Mouse (Mus musculus): ENCODE data around the gene Abcc10.

Gene Abcc10

DNA sequence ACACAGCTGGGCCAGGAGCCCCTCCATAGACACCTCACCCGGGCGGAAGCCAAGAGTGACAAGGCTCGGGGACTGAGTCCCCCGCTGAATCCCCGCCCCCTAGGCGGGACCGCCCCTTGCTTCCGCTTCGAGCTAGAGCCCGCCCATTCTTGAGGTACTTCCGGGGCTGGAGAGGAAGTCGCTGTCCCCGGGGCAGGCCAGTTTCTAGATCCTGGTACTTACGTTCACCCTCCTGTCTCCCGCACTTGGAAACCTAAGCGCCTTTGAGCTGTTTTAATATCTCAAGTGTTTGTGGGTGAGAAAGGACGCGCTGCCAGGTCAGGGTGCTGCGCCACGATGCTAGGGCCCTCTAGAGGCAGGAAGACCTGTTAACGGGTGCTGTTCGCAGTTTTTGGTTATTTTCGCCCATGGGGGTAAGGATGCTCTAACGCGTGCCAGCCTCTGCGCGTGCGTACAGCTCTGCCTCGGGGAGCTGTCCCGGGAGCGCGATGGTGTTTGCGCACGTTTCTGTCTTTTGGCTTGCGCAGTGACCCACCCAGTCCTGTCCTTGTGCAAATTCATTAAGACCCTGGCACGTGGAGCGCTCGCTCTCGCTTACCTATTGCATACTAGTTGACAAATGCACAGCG, at the start of gene Abcc10:
Gene Abcc10 (minus strand): TSS at position 447 of the 629 bp plus-strand sequence.
- DNase-seq (ENCODE audit: extremely low read depth, low read depth): peak; percentile 94

DNA sequence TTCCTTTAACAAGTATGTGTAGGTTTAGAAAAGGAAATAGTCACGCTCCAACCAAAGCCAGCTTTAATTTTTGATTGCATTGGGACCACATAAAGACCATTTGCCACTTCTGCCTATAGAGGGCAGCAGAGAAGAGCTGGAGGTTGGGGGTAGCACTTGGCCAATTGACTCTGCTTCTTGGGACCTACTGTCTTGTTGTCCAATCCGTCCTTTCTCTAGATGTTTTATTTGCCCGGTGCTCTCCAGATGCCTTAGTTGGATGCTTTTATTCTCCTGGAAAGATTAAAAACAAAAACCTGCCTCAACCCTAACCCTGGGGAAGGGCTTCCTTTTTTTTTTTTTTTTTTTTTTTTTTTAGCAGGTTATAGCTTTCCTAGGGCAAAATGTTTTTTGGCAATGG, 43.6 kb upstream of the Abcc10 start:
- peak; percentile 33 for DNase-seq (ENCODE audit: extremely low read depth, low read depth)

- no peak for DNase-seq (ENCODE audit: extremely low read depth, low read depth)
Observed at GRCm38 (mm10) chr17:46351026-46351700, 23.0 kb upstream of the Abcc10 start.

GRCm38 (mm10) chr17:46341208-46341607, 13.1 kb upstream of the Abcc10 start:
- peak; percentile 76 for DNase-seq (ENCODE audit: extremely low read depth, low read depth)

DNA sequence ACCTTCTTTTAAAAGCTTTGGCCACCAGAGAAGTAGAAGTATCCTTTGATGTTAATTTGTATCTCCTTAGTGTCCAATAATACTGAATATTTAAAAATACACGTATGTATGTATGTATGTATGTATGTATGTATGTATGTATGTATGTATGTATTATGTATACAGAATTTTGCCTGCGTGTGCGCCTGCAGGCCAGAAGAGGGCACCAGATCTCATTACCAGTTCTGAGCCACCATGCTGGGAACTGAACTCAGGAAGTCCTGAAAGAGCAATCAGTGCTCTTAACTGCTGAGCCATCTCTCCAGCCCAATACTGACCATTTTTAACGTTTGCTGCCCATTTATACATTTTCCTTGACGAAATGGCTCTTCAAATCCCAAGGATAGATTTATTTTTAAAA, 8.3 kb upstream of the Abcc10 start:
- DNase-seq (ENCODE audit: extremely low read depth, low read depth): no peak

DNA sequence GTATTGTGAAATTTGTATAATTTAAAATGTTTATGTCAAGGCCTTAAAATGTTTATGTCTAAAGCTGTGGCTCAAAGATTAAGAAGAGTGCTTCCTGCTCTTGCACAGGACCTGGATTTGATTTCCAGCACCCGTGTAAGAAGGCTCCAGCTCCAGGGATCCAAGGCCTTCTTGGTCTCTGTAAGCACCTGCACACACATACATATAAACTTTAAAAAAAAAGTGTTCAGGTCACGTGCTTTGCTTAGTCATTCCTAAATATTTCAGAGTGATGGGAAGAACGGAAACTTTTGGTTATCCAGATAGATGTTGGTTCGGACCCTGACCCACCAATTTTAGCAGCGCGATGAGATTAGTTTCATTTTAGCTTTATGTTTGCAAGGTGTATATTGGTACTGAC, 571 bp upstream of the Abcc10 start:
- no peak for DNase-seq (ENCODE audit: extremely low read depth, low read depth)

DNA sequence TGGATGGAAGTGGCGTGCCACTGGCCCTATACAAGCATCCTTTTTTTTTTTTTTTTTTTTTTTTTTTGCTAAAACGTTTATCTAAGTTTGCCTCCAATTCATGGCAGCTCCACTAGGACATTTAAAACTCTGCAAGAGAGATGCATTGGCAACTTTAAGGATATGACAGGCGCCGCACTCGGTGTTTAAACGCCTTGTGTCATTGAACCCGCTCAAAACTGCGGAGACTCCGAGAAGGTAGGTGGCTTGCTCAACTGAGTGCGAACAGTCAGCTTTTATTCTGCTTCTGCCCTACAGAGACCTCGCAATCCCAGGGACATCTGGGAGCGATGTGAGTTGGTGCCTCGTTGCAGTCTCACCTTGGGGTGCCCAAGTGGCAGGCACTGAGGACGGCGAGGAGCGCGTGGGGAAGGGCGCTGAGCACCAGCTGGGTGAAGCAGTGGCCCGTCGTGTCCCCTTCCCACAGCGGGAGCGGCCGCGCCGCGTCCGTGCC, 693 bp downstream of the Abcc10 start:
- no peak for DNase-seq (ENCODE audit: extremely low read depth, low read depth)

GRCm38 (mm10) chr17:46322046-46322823, 5.9 kb downstream of the Abcc10 start:
- DNase-seq (ENCODE audit: extremely low read depth, low read depth): no peak

GRCm38 (mm10) chr17:46320492-46320891, 7.7 kb downstream of the Abcc10 start:
- DNase-seq (ENCODE audit: extremely low read depth, low read depth): no peak

- no peak for DNase-seq (ENCODE audit: extremely low read depth, low read depth)
Observed at GRCm38 (mm10) chr17:46315813-46316212, 12.3 kb downstream of the Abcc10 start.

DNA sequence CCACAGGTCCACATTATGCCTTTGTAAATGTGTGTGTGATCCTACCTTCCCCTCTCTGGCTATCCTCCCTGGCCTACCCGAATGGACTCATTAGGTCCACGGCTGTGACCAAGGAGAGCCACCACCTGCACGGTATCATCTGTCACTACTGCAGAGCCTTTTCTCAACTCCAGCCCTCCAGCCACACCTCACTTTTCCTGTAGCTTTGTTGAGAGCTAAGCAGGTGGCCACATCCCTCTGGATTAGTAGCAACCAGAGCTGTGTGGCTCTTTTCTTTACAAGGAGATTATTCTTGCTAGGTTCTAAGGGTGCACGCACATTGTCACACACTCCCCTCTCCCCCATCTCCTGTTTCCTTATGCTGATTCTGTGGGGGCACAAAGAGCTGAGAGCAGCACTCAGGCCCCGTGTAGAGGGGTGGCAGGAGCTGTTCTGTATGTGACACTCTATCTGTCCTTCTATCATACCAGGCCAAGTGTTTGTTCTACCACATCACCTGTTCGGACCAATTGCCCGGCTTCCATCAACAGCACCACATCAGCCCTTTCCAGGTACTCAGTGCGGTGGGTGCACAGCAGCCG, 14.9 kb downstream of the Abcc10 start:
- no peak for DNase-seq (ENCODE audit: extremely low read depth, low read depth)

DNA sequence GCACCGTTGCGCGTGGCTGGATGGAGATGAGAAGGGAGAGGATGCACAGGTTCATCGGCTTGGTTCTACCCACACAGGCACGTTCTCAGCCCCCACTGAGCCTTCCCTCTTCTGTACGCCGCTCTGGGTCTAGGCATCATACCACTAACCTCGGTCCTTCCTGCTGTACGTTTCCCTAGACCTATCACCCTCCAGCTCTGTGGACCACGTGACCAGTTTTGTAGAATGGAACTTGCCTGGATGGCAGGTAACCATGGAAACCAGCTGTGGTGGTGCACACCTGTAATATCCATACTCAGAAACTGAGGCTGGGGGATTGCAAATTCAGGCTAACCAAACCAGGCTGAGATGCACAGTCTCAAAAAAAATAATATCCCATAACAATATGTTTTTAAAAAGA, 17.6 kb downstream of the Abcc10 start:
- DNase-seq (ENCODE audit: extremely low read depth, low read depth): no peak

DNA sequence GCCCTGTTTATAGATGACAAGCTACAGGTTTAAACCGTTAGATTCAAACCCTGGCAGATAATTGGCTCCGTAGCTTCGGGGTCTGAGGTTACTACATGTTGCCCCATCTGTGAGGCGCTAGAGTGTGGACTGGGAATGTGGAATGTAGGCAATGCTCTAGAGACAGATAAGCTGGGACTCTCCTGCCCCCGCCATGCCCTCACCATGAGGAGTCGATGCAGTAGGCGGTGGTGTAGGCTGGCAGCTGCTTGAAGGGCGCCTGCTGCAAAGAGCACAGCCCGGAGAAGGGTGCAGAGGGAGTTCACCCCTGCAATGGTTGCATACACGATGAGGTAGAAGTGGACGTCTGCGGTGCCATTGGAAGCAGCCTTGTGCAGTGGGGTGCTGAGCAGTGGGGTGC, 18.3 kb downstream of the Abcc10 start:
- DNase-seq (ENCODE audit: extremely low read depth, low read depth): no peak

- no peak for DNase-seq (ENCODE audit: extremely low read depth, low read depth)
Observed at GRCm38 (mm10) chr17:46306956-46307355, 21.2 kb downstream of the Abcc10 start.

DNA sequence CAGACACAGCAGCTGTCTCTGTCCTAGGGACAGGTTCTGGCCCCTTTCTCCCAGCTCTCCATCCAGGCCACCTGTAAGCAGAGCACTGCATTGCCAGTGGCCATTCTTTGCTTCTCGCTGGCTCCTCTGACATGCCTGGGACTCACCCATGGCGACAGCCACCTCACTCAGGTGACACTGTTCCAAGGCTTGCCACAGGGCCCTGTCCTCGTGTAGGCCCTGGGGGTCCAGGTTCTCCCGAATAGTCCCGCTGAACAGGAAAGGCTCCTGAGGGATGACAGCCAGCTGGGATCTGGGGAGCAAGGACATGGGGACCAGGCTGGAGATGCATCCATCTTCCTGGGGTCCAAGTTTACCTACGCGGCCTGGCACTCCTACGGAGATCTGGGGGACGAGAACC, 24.0 kb downstream of the Abcc10 start:
- DNase-seq (ENCODE audit: extremely low read depth, low read depth): no peak

DNA sequence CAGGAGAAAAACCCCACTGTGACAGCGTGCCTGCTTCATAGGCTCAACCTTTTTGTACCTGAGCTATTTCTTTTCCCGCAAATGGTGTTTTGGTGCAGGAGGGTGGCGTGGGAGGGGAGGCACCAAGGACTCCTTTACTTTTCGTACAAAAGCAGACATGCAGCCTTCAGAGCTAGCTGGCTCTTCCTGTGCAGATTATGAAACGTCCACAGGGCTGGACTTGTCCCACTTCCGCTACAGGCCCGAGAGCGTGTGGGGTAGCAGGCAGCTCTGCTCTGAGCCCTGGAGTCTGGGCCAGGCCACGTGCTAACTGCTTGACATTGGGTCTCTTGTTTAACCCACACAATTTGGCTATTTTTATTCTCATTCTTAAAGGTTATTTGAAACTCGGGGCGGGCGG, 26.3 kb downstream of the Abcc10 start:
- DNase-seq (ENCODE audit: extremely low read depth, low read depth): no peak

GRCm38 (mm10) chr17:46298220-46298913, 29.8 kb downstream of the Abcc10 start:
- DNase-seq (ENCODE audit: extremely low read depth, low read depth): no peak

DNA sequence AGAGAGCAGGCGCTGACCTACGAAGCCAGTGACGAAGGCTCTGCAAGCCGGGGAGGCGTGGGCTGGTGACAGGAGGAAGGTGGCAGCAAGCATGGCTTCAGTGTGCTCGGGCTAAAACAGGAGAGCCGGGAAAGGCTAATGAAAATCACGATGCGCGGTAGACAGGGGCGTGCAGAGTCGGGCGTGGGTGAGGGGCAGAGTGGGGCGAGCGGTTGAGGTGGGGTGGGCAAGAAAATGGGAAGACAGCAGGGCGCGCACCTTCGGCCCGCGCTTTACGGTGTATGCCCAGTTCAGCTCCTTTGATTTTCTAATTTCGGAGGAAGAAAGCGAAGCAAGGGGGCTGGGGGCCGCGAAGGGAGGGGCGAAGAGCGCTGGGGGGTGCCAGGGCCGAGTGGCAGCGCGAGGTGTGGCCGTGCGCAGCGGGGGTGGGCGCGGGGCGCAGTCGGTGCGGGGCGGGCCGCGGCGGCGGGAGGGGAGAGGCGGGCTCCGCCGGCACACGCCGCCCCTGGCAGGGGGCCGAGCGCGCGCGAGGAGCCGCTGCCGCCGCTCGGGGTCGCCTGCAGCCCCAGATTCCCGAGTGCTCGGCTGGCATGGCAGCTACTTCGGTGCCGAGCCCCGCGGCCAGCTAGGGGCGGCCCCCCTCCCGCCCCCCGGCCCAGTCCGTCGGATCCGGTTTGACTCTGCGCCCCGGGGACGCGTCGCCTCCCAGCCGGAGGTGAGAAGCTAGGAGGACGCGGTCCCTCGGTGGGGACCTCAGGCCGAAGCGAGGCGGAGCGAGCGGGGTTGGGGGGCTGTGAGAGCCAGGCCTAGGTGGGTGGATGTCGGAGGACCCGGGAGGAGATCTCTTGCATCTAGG, 30.6 kb downstream of the Abcc10 start, which contains the start of gene Dlk2:
Gene Dlk2 (plus strand): TSS at position 58 of the 856 bp plus-strand sequence.
- no peak for DNase-seq (ENCODE audit: extremely low read depth, low read depth)

GRCm38 (mm10) chr17:46297028-46297363, 31.2 kb downstream of the Abcc10 start:
- no peak for DNase-seq (ENCODE audit: extremely low read depth, low read depth)

GRCm38 (mm10) chr17:46296601-46297000, 31.6 kb downstream of the Abcc10 start:
- DNase-seq (ENCODE audit: extremely low read depth, low read depth): no peak

Data from MEL-GATA-1-ER (cell line).